Mouse (Mus musculus) stomach, embryonic 16.5 days (tissue): ENCODE data around the gene Spi1. TPM values are rescaled to one million over a fixed set of nuclear protein-coding genes. Genes with fewer than 3 reads are reported as not detected.
A peak's percentile ranks its signal among the peaks of the same experiment; 100 is the strongest.

ENCODE experiments used
- ATAC-seq: fragments of 200-750 bp; cut with Nextera tagmentation; 2 replicates; pipeline ENCODE4 v1.8.0; 2017; ENCODE audit warnings: moderate number of reproducible peaks, moderate TSS enrichment; ENCODE audit not compliant: insufficient read depth, low FRiP score
- H3K27ac ChIP-seq: fragments of 300-500 bp; sonication (generic); 2 replicates; pipeline ENCODE4 v1.5.1; 2014; ENCODE audit warnings: low read length
- H3K27me3 ChIP-seq: fragments of 300-500 bp; sonication (generic); 2 replicates; pipeline ENCODE4 v1.6.1; 2014; ENCODE audit warnings: low read length, control low read depth, mixed read lengths; ENCODE audit not compliant: control insufficient read depth, insufficient read depth
- H3K36me3 ChIP-seq: fragments of 300-500 bp; sonication (generic); 2 replicates; pipeline ENCODE4 v1.6.1; 2014; ENCODE audit warnings: low read length; ENCODE audit not compliant: control insufficient read depth, insufficient read depth
- H3K4me1 ChIP-seq: fragments of 300-500 bp; sonication (generic); 2 replicates; pipeline ENCODE4 v1.6.1; 2014; ENCODE audit warnings: low read length, control low read depth, mixed read lengths; ENCODE audit not compliant: control insufficient read depth, insufficient read depth
- H3K4me2 ChIP-seq: fragments of 300-500 bp; sonication (generic); 2 replicates; pipeline ENCODE4 v1.6.1; 2014; ENCODE audit warnings: low read depth, low read length, mixed read lengths
- H3K4me3 ChIP-seq: fragments of 300-500 bp; sonication (generic); replicated peaks from 2 replicates; pipeline ENCODE4 v1.5.1; 2014; ENCODE audit warnings: mild to moderate bottlenecking, low read length
- H3K9ac ChIP-seq: fragments of 300-500 bp; sonication (generic); 2 replicates; pipeline ENCODE4 v1.6.1; 2014; ENCODE audit warnings: low read length
- H3K9me3 ChIP-seq: fragments of 300-500 bp; sonication (generic); replicated peaks from 2 replicates; pipeline ENCODE4 v1.6.1; 2016; ENCODE audit warnings: low read length, control low read depth; ENCODE audit not compliant: control insufficient read depth
- WGBS: fragments of 180-500 bp; shearing (Covaris S2); extraction: QIAGEN DNeasy Blood & Tissue Kit; methylation state at CpG from one replicate; pipeline ENCODE4 v1.1.7; 2014; 5-methylcytosine and 5-hydroxymethylcytosine counted together
- polyA plus RNA-seq: library from polyadenylated mRNA; unstranded; fragments of >200 nt; fragmentation: Nextera tagmentation; extraction: Ambion mirVana; gene quantifications from 2 replicates; pipeline ENCODE4 v1.2.1, GENCODE M21; 2015

Spi1 gene
- polyA plus RNA-seq, 1 experiment from 2014 or later: 6.7 TPM

GRCm38 (mm10) chr2:91064211-91064610, 18.0 kb upstream of the Spi1 start:
- Histone ChIP-seq H3K27ac (no peak overlapping the region), H3K4me1 (peaks cover 15% of the 10 kb centered on the region), H3K4me2 (no peak overlapping the region), H3K4me3 (no peak overlapping the region), H3K9me3 (no peaks in the 10 kb centered on the region), H3K27me3 (no peaks in the 10 kb centered on the region), H3K9ac (no peak overlapping the region), H3K36me3 (peaks cover 8% of the 10 kb centered on the region)
- ATAC-seq: no peak
- WGBS: 86% methylated on average over 6 of the region's 6 CpGs

DNA sequence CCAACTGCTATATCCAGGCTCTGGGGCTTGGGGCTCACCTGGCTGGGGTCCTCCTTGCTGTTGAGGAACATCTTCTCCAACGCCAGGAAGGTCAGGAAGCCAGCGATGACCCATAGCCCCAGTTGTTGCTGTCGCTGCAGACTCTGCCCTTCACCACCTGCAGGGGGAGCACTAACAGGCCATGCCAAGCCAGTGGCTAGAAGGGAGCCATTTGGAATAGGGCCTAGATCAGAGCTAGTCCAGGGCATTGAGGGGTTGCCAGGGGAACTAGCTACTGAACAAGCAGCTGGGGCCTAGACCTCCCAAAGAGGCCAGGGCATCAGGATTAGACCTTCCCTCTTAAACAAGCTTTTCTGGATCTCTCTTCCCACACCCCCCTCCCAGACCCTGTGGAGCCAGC, 16.6 kb upstream of the Spi1 start:
- H3K4me3 ChIP-seq: no peak overlapping the region
- peaks cover 20% of the 10 kb centered on the region for H3K4me1 ChIP-seq
- H3K36me3 ChIP-seq: peaks cover 5% of the 10 kb centered on the region
- no peak for ATAC-seq
- no peaks in the 10 kb centered on the region for H3K9me3 ChIP-seq
- 50% methylated on average over 3 of the region's 3 CpGs for WGBS
- H3K27me3 ChIP-seq: no peaks in the 10 kb centered on the region
- H3K9ac ChIP-seq: no peak overlapping the region
- no peak overlapping the region for H3K27ac ChIP-seq
- H3K4me2 ChIP-seq: no peak overlapping the region

DNA sequence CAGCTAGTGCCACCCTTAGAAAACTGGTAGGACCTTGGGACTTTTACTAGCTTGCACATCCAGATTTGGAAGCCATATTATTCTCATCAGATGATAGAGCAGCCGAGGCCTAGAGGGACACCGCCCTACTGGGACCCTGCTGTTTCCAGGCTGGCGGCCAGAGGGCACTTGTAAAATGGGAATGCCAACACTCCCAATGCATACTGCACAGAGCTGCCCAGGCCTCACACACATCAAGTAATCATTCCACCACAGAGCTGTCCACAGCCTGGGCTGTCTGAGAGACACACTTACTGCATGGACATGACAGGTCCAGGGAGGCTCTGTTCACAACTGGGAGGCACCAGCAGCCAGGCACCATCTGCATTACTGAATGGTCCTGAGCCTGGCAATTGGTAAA, 15.7 kb upstream of the Spi1 start:
- H3K9ac ChIP-seq: no peak overlapping the region
- peaks cover 5% of the 10 kb centered on the region for H3K36me3 ChIP-seq
- 87% methylated on average over 3 of the region's 3 CpGs for WGBS
- no peak overlapping the region for H3K4me3 ChIP-seq
- ATAC-seq: no peak
- no peaks in the 10 kb centered on the region for H3K9me3 ChIP-seq
- no peak overlapping the region for H3K27ac ChIP-seq
- no peaks in the 10 kb centered on the region for H3K27me3 ChIP-seq
- H3K4me1 ChIP-seq: peaks cover 20% of the 10 kb centered on the region
- H3K4me2 ChIP-seq: no peak overlapping the region

GRCm38 (mm10) chr2:91068162-91068871, 13.9 kb upstream of the Spi1 start:
- Histone ChIP-seq H3K27ac (no peak overlapping the region), H3K9me3 (no peaks in the 10 kb centered on the region), H3K4me2 (peak overlapping the region; percentile 88), H3K4me3 (peak overlapping the region; percentile 73), H3K36me3 (peaks cover 5% of the 10 kb centered on the region), H3K4me1 (peaks cover 15% of the 10 kb centered on the region), H3K27me3 (no peaks in the 10 kb centered on the region), H3K9ac (peak overlapping the region; percentile 78)
- 59% methylated on average over 13 of the region's 13 CpGs for WGBS
- no peak for ATAC-seq

GRCm38 (mm10) chr2:91068872-91069165, 13.4 kb upstream of the Spi1 start:
- peak overlapping the region; percentile 73 for H3K4me3 ChIP-seq
- H3K9ac ChIP-seq: peak overlapping the region; percentile 78
- no peaks in the 10 kb centered on the region for H3K27me3 ChIP-seq
- ATAC-seq: no peak
- H3K27ac ChIP-seq: no peak overlapping the region
- peak overlapping the region; percentile 88 for H3K4me2 ChIP-seq
- WGBS: 47% methylated on average over 6 of the region's 6 CpGs
- H3K4me1 ChIP-seq: peaks cover 15% of the 10 kb centered on the region
- H3K9me3 ChIP-seq: no peaks in the 10 kb centered on the region
- H3K36me3 ChIP-seq: peaks cover 2% of the 10 kb centered on the region

GRCm38 (mm10) chr2:91069306-91070000, 12.7 kb upstream of the Spi1 start:
- 5% methylated on average over 14 of the region's 14 CpGs for WGBS
- H3K4me3 ChIP-seq: peak overlapping the region; percentile 73
- peaks cover 15% of the 10 kb centered on the region for H3K4me1 ChIP-seq
- peak overlapping the region; percentile 88 for H3K4me2 ChIP-seq
- H3K9me3 ChIP-seq: no peaks in the 10 kb centered on the region
- H3K27ac ChIP-seq: peak overlapping the region; percentile 83
- no peak for ATAC-seq
- peak overlapping the region; percentile 78 for H3K9ac ChIP-seq
- H3K36me3 ChIP-seq: no peaks in the 10 kb centered on the region
- no peaks in the 10 kb centered on the region for H3K27me3 ChIP-seq

DNA sequence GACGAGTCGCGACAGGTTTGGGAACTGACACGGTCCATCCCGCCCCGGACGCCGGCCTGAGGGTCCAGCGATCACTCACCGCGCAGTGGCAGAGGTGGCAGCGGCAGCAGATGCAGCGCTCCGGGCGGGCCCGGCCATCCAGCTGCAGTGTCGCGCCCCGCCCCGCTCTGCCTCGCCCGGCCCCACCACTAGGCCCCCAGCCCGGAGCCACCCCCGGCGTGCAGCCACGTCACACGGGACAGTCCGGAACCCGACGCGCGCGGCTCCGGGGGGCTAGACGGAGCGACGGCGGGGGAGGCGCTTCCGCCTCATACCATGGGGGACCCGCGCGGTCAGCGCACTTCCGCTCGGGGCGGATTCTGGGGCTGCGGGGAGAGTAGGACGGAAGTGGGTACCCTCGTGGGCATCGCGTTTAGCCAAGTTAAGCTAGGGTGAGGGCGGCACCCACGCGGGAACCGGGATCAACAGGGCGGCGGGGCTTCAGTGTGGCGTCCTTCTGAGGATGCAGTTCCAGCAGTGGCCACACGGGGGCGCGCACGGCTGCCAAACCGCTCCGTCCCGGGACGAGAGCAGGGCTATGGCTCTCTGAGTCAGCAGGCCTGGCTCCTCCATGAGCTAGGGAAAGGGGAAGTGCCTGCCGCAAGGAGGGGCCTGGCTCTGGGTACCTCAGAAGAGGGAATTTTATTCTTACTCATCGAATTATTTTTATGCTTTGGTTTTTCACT, 12.0 kb upstream of the Spi1 start, which contains the start of gene Slc39a13:
Gene Slc39a13, minus strand, starts transcription at position 342 of the 725 bp plus-strand sequence.
- under 1% methylated on average over 63 of the region's 69 CpGs for WGBS
- no peaks in the 10 kb centered on the region for H3K27me3 ChIP-seq
- H3K4me1 ChIP-seq: peaks cover 15% of the 10 kb centered on the region
- H3K27ac ChIP-seq: peak within 1 kb of the TSS; percentile 83
- peak; percentile 98 for ATAC-seq
- H3K36me3 ChIP-seq: no peaks in the 10 kb centered on the region
- peak within 1 kb of the TSS; percentile 78 for H3K9ac ChIP-seq
- H3K9me3 ChIP-seq: no peaks in the 10 kb centered on the region
- peak within 1 kb of the TSS; percentile 73 for H3K4me3 ChIP-seq
- H3K4me2 ChIP-seq: peak within 1 kb of the TSS; percentile 88

- no peak for ATAC-seq
- H3K27ac ChIP-seq: peak overlapping the region; percentile 83
- no peaks in the 10 kb centered on the region for H3K36me3 ChIP-seq
- peaks cover 15% of the 10 kb centered on the region for H3K4me1 ChIP-seq
- 78% methylated on average over 10 of the region's 10 CpGs for WGBS
- peak overlapping the region; percentile 73 for H3K4me3 ChIP-seq
- no peaks in the 10 kb centered on the region for H3K9me3 ChIP-seq
- H3K27me3 ChIP-seq: no peaks in the 10 kb centered on the region
- H3K9ac ChIP-seq: peak overlapping the region; percentile 78
- peak overlapping the region; percentile 88 for H3K4me2 ChIP-seq
Observed at GRCm38 (mm10) chr2:91071059-91071458, 11.1 kb upstream of the Spi1 start.

DNA sequence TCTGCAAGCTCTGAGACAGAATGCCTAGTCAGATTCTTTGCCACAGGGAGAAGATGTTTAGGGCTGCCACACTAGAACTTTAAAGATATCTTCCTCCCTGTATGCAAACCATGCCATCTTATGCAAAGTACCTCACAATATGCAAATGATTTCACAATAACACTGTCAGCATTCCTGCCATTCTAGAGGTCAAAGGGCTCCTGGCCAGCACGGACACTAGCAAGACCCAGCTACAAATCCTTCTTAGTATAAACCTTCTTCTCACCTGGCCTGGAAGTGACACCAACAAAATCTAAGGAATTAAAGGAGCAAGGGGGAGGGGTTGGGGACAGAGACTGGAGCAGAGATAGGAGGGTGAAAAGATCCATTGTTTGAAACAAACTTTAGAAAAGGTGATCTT, 10.1 kb upstream of the Spi1 start:
- Histone ChIP-seq H3K27ac (no peak overlapping the region), H3K4me2 (no peak overlapping the region), H3K27me3 (no peaks in the 10 kb centered on the region), H3K36me3 (no peaks in the 10 kb centered on the region), H3K4me3 (no peak overlapping the region), H3K9me3 (no peaks in the 10 kb centered on the region), H3K4me1 (peaks cover 15% of the 10 kb centered on the region), H3K9ac (no peak overlapping the region)
- 29% methylated on average over 1 of the region's 1 CpGs for WGBS
- no peak for ATAC-seq
